Mouse (Mus musculus): ENCODE data around the gene 2310011J03Rik.
A peak's percentile ranks its signal among the peaks of the same experiment; 100 is the strongest.

Gene 2310011J03Rik

DNA sequence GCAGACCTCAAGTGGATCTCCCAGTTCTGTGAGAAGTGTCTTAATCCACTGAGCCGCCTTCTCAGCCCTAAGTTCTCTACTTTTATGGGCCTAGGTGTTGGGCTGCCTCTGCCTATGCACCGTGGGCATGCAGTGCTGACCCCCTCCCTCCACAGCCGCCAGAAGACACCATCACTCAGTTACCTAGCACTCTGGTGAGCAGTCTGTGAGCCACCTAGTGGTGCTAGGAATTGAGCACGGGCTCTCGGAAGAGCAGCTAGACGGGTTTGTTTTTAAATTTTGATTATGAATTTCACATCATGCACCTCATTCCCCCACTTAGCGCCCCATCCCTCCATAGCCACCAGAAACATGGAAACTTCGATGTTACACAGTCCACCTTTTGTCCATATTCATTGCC, 31.7 kb downstream of the 2310011J03Rik start:
- no peak for DNase-seq

DNA sequence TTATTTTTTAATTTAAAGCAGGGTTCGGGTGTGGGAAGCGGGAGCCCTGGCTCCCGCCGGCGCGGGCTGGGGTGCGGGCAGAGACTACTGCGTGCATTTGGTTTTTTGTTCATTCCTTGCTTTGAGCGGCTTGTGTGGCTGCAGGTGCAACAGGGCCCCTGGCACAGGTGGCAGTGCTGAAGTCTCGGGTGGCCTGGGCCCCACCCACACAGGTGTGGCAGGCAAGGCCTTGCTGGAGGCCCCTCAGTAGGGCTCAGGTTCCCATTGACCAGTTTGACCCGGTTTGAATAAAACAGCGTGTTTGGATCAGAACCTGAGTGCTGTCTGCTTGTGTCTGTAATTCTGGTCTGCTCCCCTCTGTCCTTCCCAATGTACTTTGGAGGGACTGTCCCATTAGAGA, 32.2 kb downstream of the 2310011J03Rik start:
- no peak for DNase-seq

DNA sequence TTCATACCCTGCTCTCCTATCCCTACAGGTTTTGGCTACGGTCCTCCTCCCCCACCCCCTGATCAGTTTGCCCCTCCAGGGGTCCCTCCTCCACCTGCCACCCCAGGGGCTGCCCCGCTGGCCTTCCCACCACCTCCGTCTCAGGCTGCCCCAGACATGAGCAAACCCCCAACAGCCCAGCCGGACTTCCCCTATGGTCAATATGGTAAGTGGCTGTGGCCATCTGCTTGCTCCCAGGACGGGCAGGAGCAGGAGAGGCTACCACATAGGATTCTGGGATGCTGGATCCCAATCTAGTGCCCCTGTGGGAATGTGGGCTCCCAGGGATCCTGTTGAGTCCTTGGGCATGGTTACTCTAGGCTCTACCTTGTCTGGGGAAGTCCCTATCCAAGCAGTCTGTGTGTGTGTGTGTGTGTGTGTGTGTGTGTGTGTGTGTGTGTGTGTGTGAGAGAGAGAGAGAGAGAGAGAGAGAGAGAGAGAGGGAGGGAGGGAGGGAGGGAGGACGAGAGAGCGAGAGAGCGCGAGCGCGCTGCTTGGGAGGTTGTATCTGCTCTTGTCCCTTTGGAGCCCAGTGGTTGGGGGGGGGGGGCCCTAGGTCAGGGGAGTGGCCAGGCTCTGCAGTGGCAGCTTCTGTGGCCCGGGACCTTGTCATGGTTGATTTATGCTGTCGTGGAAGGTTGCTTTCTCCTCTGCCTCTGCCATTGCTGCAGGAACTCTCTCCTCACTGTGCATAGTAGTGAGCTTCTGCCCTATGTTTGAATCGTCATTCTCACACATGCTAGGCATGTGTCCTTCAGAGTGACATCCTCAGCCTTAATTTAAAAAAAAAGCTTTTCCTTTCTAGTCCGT, 34.9 kb downstream of the 2310011J03Rik start:
- no peak for DNase-seq

DNA sequence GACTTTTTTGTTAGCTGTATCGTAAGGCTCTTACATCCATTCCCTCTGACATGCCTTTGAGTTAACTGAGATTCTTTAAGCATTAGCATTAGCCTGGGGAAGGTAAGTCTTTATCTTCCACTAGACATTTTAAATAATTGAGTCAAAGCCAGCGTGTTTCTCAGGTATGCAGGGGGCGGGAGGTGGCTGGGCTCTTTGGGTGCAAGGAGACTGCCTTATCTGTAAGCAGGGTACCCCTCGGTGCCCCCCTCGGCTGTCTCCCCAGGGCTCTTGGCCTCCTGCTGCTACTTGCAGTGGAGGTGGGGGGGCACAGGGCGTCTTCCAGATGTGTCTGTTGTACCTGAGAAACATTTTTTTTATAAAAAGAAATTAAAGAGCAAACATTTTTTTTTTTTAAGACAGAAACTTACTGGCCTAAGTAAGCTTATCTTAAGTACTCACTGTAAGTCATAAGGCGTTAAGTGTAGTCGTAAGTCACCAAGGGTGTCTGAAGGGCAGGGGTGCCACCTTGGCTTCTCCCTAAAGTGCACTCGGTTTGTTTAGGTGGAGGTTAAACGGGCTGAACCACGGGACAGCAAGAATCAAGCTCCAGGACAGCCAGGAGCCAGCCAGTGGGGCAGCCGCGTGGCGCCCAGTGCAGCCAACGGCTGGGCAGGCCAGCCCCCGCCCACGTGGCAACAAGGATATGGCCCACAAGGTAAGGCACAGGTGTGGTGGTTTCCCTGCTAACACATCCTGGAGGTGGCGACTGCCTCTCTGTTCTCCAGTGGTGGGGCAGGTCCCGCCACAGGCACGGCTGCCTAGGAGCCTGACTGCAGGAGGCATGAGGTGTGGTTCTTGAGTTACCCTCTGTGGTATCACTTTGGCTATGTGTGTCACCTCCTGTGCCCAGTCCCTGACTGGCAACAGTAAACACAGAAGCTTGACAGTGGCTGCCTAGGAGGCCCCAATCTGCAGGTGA, 37.6 kb downstream of the 2310011J03Rik start:
- no peak for DNase-seq

DNA sequence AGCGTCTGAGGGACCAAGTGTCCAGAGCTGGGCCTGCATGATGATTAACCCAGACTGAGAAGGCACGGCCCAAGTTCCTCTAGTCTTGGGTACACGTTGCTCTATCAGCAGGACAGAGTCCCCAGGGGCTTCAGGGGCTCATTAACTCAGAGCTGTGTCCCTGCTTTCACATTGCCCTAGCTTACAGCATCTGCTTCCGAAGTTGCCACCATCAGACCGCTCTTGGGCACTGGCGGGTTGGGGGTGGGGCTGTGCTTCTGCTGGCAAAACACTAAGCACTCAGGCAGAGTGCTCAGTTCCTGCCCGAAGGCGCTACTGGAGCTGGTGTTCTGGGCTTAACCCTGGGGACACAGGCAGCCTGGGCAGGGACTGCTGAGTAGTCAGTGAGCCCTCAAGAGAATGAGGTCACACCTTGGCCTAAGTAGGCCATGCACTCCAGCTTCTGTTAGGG, 38.4 kb downstream of the 2310011J03Rik start:
- DNase-seq = no peak

DNA sequence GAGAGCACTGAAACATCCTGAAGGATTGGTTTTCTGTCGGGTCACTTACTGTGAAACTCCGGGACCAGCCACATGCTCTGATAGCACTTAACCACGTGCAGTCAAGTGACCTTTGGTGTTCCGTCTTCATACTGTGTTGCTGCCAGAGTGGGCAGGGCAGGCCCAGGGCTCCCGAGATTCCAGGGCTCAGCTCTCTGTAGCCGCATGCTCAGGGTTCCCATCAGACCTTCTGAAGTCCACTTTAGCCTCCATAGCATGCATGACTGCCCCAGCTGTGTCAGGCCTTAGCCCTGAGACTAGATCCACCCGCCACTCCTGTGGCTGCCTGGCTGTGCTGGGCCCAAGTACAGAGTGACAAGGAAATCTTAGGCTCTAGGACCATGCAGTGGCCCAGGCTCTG, 39.0 kb downstream of the 2310011J03Rik start:
- no peak for DNase-seq

DNA sequence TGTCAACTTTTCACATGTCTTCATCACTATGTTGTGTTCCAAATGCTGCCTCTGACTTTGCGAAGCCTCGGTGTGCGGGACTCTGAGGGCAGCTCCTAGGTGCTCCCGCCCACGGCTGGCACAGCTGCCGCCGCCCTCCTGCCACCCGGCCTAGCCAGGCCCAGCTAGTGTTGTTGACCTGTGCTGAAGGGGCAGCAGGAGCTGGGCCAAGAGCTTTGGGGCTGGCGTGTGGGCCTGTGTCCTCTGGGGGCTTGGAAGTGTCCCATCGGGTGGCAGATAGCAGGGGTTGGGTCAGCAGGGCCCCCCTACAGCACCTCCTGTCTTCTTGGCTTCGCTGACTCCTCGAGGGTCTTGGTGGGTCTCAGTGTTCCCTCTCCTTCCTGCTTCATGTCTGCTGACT, 41.1 kb downstream of the 2310011J03Rik start:
- DNase-seq = no peak

DNA sequence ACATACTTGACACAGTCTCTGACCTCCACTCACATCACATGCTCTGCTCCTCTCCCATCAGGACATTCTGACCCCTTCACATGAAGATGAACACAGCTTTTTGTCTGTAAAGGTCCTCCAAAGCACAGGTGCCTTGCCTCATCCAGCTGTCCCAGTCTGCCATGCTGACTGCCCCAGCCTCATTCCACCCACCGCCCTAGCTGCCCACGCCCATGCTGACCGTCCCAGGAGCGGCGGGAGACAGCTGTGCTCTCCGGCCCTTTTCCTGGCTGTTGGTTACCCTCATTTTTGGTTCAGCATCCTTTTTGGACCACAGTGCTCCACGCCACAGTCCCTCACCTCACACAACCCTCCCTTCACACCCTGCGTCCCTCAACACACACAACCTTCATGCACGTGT, 41.9 kb downstream of the 2310011J03Rik start:
- no peak for DNase-seq

DNA sequence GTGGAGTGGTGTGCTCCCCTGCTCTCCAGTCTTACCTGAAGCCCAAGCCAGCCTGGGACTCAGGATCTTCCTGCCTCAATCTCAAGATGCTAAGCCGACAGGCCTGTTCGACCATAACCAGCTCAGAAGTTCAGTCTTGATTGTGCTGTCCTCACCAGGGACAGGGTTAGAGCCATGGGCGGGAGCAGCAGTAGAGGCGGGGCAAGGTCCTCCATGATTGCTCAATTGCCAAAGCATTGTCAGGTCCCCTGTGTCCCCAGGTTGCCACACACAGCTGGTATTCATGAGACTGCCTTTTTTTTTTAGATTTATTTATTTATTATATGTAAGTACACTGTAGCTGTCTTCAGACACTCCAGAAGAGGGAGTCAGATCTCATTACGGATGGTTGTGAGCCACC, 44.1 kb downstream of the 2310011J03Rik start:
- no peak for DNase-seq

DNA sequence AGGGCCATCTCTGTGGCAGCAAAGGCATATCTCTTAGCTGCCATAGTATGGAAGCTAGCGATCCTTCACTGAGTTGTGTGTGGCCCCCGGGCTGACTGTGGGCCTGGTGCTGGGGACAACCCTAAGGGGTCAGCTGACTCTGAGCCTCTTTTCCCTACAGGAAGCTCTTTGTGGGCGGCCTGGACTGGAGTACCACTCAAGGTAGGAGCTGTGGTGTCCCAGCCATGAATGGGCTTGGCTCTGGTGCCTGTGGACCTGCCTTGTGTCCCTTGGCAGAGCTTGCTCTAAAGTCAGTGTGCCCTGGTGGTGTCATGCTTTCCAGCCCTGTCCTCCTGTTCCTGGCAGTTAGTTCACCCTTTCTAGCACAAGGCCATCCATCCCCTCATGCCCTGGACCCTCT, 46.5 kb downstream of the 2310011J03Rik start:
- no peak for DNase-seq

DNA sequence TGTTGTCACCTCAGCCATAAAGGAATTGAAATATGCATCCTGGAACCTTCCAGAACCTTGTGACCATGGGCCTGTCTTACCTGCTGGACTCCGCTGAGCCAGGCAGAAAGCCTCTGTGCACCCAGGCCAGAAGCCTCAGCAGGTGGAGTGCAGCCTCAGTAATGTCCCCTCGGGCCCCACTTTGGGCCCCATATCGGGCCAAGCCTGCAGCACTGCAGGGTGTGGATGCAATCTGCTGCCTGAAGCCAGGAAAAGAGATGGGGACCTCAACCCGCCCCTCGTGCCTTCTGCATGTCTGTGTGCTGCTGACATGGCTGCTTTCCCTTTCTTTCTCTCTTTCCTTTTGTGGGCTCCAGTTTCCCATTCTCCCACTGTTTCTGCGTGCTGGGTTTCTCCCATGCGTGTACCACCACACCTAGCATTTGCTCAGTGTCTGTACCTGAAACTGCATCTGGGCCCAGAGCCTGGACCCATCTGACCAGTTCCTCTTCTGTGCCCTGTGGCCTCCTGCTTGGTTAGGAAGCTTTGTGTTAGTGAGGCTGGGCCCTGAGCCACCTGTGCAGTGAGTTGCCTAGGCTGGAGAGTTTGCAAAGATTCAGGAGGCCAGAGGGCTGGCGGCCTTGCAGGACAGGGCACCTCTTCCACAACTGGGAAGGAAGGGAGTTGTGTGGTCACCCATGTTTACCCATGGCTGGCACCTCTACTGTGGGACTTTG, 48.3 kb downstream of the 2310011J03Rik start:
- peak; percentile 82 for DNase-seq

DNA sequence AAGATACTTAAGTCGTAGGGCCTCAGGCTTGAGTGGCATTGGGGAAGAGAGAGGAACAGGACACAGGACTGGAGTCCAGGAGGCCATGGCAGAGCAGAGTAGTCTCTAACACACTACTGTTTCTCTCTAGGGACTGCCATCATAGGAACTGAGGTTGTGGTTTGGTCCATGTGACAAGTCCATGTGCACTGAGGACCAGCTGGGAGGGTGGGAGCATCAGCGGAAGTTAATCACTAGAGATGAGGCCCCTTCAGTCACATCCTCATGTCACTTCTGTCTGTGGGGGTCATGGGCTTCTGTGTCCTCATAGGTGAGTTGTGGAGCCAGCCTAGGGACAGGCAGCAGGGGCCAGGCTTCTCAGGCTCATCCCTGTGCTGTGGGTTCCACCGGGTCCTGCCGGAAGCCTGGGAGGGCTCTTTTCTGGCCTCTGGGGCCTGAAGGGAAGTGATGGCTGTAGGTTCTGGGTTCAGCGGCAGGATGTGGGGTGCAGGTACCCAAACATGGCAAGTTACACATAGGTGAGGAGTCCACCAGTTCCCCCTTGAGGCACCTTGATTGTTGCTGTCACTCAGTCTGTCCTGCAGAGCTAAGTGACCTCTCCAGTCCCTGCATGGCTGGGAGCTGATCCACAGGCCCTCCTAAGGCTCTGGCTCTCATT, 49.0 kb downstream of the 2310011J03Rik start:
- DNase-seq = no peak

DNA sequence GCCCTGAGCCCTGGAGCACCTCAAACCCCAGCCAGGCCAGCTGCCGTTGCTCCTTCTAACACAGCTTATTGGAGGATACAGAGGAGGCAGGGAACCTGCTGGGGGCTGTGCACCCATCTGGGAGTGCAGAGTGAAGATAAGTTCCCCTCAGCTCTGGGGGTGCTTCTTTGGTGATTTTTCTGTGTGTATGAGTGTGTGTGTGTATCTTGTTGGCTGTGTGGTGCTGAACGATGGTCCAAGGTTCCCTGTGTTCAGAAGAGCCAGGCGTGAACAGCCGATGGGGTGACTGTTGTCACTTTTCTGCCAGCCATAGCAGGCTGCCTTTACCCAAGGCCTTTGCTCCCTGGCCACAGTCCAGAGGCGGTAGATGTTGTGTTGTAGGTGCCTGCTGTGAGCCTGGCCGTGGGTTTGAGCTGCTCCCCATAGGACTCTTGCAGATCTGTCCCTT, 49.6 kb downstream of the 2310011J03Rik start:
- peak; percentile 73 for DNase-seq

DNA sequence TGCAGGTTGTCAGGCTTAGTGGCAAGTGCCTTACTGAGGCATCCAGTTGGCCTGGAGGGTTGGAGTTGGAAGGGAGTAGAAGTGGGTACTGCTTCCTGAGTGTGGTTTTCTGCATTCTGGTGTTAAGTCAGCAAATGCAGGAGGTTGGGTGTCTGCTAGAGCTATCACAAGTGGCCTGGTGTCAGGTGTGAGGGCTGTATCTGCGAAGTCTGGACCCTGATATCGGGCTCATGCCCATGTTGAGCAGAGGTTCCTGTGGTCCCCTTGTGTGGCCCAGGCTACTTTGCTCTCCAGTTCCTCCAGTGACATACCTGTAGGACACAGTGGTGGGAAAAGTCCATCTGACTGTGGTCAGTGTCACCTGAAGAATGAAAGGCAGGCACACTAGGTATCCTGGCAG, 50.2 kb downstream of the 2310011J03Rik start:
- DNase-seq = peak; percentile 46

Data from liver (tissue).